Mouse (Mus musculus) frontal cortex, adult 2 months (tissue): ENCODE data around the gene Akt2. TPM values are rescaled to one million over a fixed set of nuclear protein-coding genes. Genes with fewer than 3 reads are reported as not detected.

Source experiments
- polyA plus RNA-seq: library from polyadenylated mRNA; depleted of rRNA; stranded (reverse); fragments of >200 nt; gene quantifications from 2 replicates; pipeline ENCODE4 v1.2.3, GENCODE M21; 2012; rRNA removed

The Akt2 gene
- polyA plus RNA-seq, 1 experiment: 114 TPM

Other genes with a start within 250 kb of the Akt2 start
- 58.4 and 62.8 TPM in 2 replicates for gene Shkbp1, start 235.5 kb upstream of the Akt2 start, polyA plus RNA-seq
- gene Gm20479, start 234.1 kb upstream of the Akt2 start, polyA plus RNA-seq: 0.25 TPM in 1 of 2 replicates, not detected in the other
- 131 and 135 TPM in 2 replicates for gene Sptbn4, start 143.9 kb upstream of the Akt2 start, polyA plus RNA-seq
- gene Blvrb, start 143.6 kb upstream of the Akt2 start, polyA plus RNA-seq: 21.4 and 23.6 TPM in 2 replicates
- 3.8 and 5.0 TPM in 2 replicates for gene Sertad3, start 117.8 kb upstream of the Akt2 start, polyA plus RNA-seq
- gene Sertad1, start 104.6 kb upstream of the Akt2 start, polyA plus RNA-seq: 14.0 and 16.9 TPM in 2 replicates
- gene Prx, start 92.2 kb upstream of the Akt2 start, polyA plus RNA-seq: 0.29 and 0.46 TPM in 2 replicates
- 0.44 and 0.66 TPM in 2 replicates for gene Hipk4, start 68.3 kb upstream of the Akt2 start, polyA plus RNA-seq
- 933 and 972 TPM in 2 replicates for gene Pld3, start 38.3 kb upstream of the Akt2 start, polyA plus RNA-seq
- gene 2310022A10Rik, start 38.3 kb upstream of the Akt2 start, polyA plus RNA-seq: 32.0 and 32.3 TPM in 2 replicates
- 139 and 148 TPM in 2 replicates for gene Ttc9b, start 62.4 kb downstream of the Akt2 start, polyA plus RNA-seq
- 145 and 150 TPM in 2 replicates for gene Map3k10, start 83.0 kb downstream of the Akt2 start, polyA plus RNA-seq
- 7.2 and 8.2 TPM in 2 replicates for gene Zfp607b, start 97.8 kb downstream of the Akt2 start, polyA plus RNA-seq
- 17.6 and 19.6 TPM in 2 replicates for gene Zfp60, start 139.8 kb downstream of the Akt2 start, polyA plus RNA-seq
- 3.6 and 5.0 TPM in 2 replicates for gene Zfp626, start 215.6 kb downstream of the Akt2 start, polyA plus RNA-seq
- 3.5 and 3.8 TPM in 2 replicates for gene Zfp59, start 247.1 kb downstream of the Akt2 start, polyA plus RNA-seq